Mouse (Mus musculus) brain, embryonic 14.5 days (tissue): ENCODE results near the gene 4933402J07Rik. TPM values are rescaled to one million over a fixed set of nuclear protein-coding genes. Genes with fewer than 3 reads are reported as not detected.

Experiments used
- DNase-seq: peaks from one replicate; pipeline ENCODE4 v3.0.0-alpha.2; 2011; ENCODE audit warnings: low read depth
- CTCF ChIP-seq: fragments of 200-500 bp; IDR thresholded peaks from 2 replicates; pipeline ENCODE4 v1.5.1; 2012; ENCODE audit warnings: inconsistent platforms, mild to moderate bottlenecking, moderate library complexity, borderline replicate concordance; ENCODE audit not compliant: insufficient read depth, insufficient read length; ENCODE audit errors: extremely low read depth
- POLR2A ChIP-seq: fragments of 200-500 bp; IDR thresholded peaks from 2 replicates; pipeline ENCODE4 v1.6.1; 2012; ENCODE audit warnings: mild to moderate bottlenecking, inconsistent platforms, borderline replicate concordance; ENCODE audit not compliant: poor library complexity, insufficient read depth, insufficient read length, severe bottlenecking; ENCODE audit errors: extremely low read depth
- polyA plus RNA-seq: library from polyadenylated mRNA; depleted of rRNA; stranded (reverse); fragments of >200 nt; gene quantifications from 2 replicates; pipeline ENCODE4 v1.2.3, GENCODE M21; 2012; rRNA removed

4933402J07Rik gene
- polyA plus RNA-seq, 1 experiment = not detected

DNA sequence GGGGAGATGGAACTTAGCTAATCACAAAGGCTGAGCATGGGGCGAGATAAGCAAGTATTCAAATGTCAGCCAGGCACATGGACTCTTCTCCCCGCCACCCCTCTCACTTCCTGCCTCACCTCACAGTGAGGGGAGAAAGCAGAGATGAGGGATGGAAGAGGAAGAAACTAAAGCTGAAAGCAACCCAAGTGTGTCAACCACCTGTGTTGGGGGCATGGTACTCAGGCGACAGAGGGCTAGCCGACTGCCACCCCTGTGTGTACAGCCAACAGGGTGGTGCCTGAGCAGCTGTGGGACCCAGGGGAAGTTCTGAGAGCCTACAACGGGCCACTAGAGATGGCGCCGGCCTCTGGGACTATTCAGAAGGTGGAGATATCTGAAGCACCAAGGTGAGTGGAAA lies 68.1 kb downstream of the 4933402J07Rik start:
- DNase-seq = no peak
- TF ChIP-seq CTCF (no peak), POLR2A (no peak)

DNA sequence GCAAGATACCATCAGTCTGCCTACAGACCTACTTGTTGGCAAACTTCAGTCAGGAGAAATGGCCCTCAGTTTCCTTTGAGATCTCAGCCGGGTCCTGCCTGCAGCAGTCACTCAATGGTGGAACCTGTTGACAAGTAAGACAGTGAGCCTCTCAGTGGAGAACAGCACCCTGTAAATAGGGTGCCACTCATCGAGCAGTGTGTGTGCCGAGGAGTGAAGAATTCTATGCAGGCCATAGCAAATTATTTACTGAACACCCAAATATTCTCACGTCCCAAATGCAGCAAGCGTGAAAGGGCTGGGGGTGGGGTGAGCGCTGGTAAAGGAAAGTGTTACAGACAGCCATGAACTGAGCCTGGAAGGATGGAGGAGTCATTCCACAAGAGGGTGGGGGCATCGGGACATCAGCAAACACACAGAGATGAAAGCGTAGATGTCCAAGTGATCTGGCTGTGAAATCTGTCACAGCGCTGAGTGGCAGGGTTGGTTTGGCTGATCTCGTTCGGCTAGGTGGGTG lies 72.6 kb downstream of the 4933402J07Rik start:
- TF ChIP-seq CTCF = no peak
- TF ChIP-seq POLR2A = no peak
- DNase-seq = no peak

Other genes with a start within 250 kb of the 4933402J07Rik start
- gene Cbln1, start 91.2 kb upstream of the 4933402J07Rik start, polyA plus RNA-seq = 53.9 and 95.3 TPM in 2 replicates